Mouse (Mus musculus) megakaryocyte, embryonic 14.5 days (primary cell): ENCODE results near the gene Zbtb5.

ENCODE experiments used
- FLI1 ChIP-seq: IDR thresholded peaks from 2 replicates; pipeline ENCODE4 v1.6.1; 2012; ENCODE audit warnings: low read length, inconsistent platforms, mixed read lengths
- GATA1 ChIP-seq: IDR thresholded peaks from 3 replicates; pipeline ENCODE4 v1.6.1; 2012; ENCODE audit warnings: mixed read lengths, low read length, inconsistent platforms, borderline replicate concordance

- no peak for TF ChIP-seq GATA1
- no peak for TF ChIP-seq FLI1
Measured at GRCm38 (mm10) chr4:44993847-44994246, 18.4 kb downstream of the Zbtb5 start.
